In the genomic region with DNA sequence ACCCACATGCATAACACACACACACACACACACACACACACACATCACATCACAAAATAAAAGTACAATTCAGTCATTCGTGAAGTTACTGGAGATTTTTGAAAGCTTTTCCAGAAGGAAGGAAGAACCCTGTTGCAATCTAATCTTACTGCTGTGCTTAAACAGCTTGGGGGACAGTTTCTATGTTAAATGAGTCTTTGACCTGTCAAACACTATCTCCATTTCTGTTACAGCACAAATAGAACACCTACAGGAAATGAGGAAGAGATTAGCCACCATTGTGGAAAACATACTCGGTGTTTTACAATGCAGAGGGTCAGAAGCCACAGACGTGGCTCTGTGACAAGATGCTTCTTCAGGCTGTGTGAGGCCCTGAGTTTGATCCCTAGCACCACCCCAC, we compare ENCODE assay signal across 25 mouse cellular contexts.
A peak's percentile ranks its signal among the peaks of the same experiment; 100 is the strongest.
DNase-seq lines count a peak whose midpoint lies in the region; ATAC-seq and TF ChIP-seq lines count a peak whose summit lies in the region.
"Had no signal": no experiment of that assay in that cellular context is flagged by ENCODE, and none has a peak within 500 bp of the region (broad histone marks: within the 10 kb centered on the region; RNA-seq: fewer than 3 reads in every experiment).

No protein-coding gene starts in this region.

- WGBS in embryonic facial prominence, embryonic 15.5 days: 69% methylated on average over 3 of the region's 3 CpGs
- 73% methylated on average over 3 of the region's 3 CpGs for WGBS in embryonic facial prominence, embryonic 10.5 days
- WGBS in heart, embryonic 14.5 days: 15% methylated on average over 3 of the region's 3 CpGs
- 40% methylated on average over 3 of the region's 3 CpGs for WGBS in intestine, postnatal 0 days
- WGBS in intestine, embryonic 15.5 days: 58% methylated on average over 3 of the region's 3 CpGs

- no peak for ATAC-seq in embryonic facial prominence, embryonic 15.5 days (ENCODE audit: insufficient number of reproducible peaks, low FRiP score, low TSS enrichment, low read depth)
- no peak for ATAC-seq in heart, embryonic 14.5 days (ENCODE audit: insufficient number of reproducible peaks, insufficient read depth, low FRiP score, low read depth)
- ATAC-seq in intestine, postnatal 0 days: 0 out of 2 replicates have a peak, but pooled peaks have one; percentile 31
- no peak for ATAC-seq in intestine, embryonic 15.5 days
- ATAC-seq in megakaryocyte, adult 5-6 weeks (ENCODE audit: poor library complexity, severe bottlenecking): 0 out of 2 replicates have a peak, but pooled peaks have one; percentile 34
- ATAC-seq: activated CD4-positive, CD25-positive, alpha-beta regulatory T cell, adult 4 months; forebrain, embryonic 13.5 days; forebrain, embryonic 16.5 days had no signal

- no peak overlapping the region for H3K4me2 ChIP-seq in embryonic facial prominence, embryonic 15.5 days (replicated peaks)
- H3K4me2 ChIP-seq in heart, embryonic 14.5 days (ENCODE audit: low read length): no peak overlapping the region
- no peak overlapping the region for H3K4me2 ChIP-seq in intestine, postnatal 0 days (replicated peaks; ENCODE audit: low read depth)
- no peak overlapping the region for H3K4me2 ChIP-seq in intestine, embryonic 15.5 days (replicated peaks)
- H3K4me2 ChIP-seq: embryonic facial prominence, embryonic 13.5 days; forebrain, embryonic 13.5 days; hindbrain, embryonic 12.5 days; hindbrain, embryonic 15.5 days had no signal

- H3K36me3 ChIP-seq in embryonic facial prominence, embryonic 15.5 days: no peaks in the 10 kb centered on the region
- H3K36me3 ChIP-seq in embryonic facial prominence, embryonic 10.5 days (replicated peaks): no peaks in the 10 kb centered on the region
- H3K36me3 ChIP-seq in heart, embryonic 14.5 days (ENCODE audit: control insufficient read depth, insufficient read depth, low read length): peaks cover 3% of the 10 kb centered on the region; the same call in 1 of the 2 replicates
- no peaks in the 10 kb centered on the region for H3K36me3 ChIP-seq in intestine, postnatal 0 days (ENCODE audit: control insufficient read depth, insufficient read depth)
- H3K36me3 ChIP-seq in intestine, embryonic 15.5 days: no peaks in the 10 kb centered on the region
- H3K36me3 ChIP-seq: forebrain, embryonic 10.5 days; hindbrain, embryonic 12.5 days; hindbrain, embryonic 15.5 days had no signal

- no peaks in the 10 kb centered on the region for H3K27me3 ChIP-seq in embryonic facial prominence, embryonic 15.5 days
- H3K27me3 ChIP-seq in embryonic facial prominence, embryonic 10.5 days (replicated peaks; ENCODE audit: low read depth, poor library complexity, severe bottlenecking): no peaks in the 10 kb centered on the region
- no peaks in the 10 kb centered on the region for H3K27me3 ChIP-seq in heart, embryonic 14.5 days (ENCODE audit: control insufficient read depth, insufficient read depth, low read length)
- H3K27me3 ChIP-seq in intestine, postnatal 0 days (replicated peaks; ENCODE audit: control insufficient read depth, insufficient read depth, low read length): no peaks in the 10 kb centered on the region
- no peaks in the 10 kb centered on the region for H3K27me3 ChIP-seq in intestine, embryonic 15.5 days (replicated peaks)
- H3K27me3 ChIP-seq: embryonic facial prominence, embryonic 13.5 days; forebrain, embryonic 13.5 days; hindbrain, embryonic 12.5 days; hindbrain, embryonic 15.5 days had no signal

- no peak for TF ChIP-seq CTCF in intestine, postnatal 0 days (IDR thresholded peaks at IDR 0.05; ENCODE audit: low read depth)

- H3K9me3 ChIP-seq in embryonic facial prominence, embryonic 15.5 days (replicated peaks): no peaks in the 10 kb centered on the region
- H3K9me3 ChIP-seq in embryonic facial prominence, embryonic 10.5 days: no peaks in the 10 kb centered on the region
- H3K9me3 ChIP-seq in heart, embryonic 14.5 days (ENCODE audit: control insufficient read depth, low read length): no peaks in the 10 kb centered on the region
- no peaks in the 10 kb centered on the region for H3K9me3 ChIP-seq in intestine, postnatal 0 days (ENCODE audit: control insufficient read depth)
- no peaks in the 10 kb centered on the region for H3K9me3 ChIP-seq in intestine, embryonic 15.5 days
- H3K9me3 ChIP-seq: embryonic facial prominence, embryonic 13.5 days; forebrain, embryonic 10.5 days; forebrain, embryonic 13.5 days; hindbrain, embryonic 12.5 days; hindbrain, embryonic 15.5 days had no signal

- no peak for DNase-seq in embryonic facial prominence, embryonic 10.5 days (ENCODE audit: low spot score)
- no peak for DNase-seq in heart, postnatal 4 days
- no peak for DNase-seq in right cerebral cortex, postnatal 4 days
- DNase-seq: adrenal gland, adult 8-10 months; adrenal gland, postnatal 25 days; cerebellum, adult 11 months; cerebellum, adult 2 months; cerebellum, adult 9-11 months; cerebellum, postnatal 36 days; gastrocnemius, postnatal 10 days; gastrocnemius, postnatal 36 days; heart, adult 2 months; kidney, adult 2 months had no signal

- 0 out of 2 replicates have a peak overlapping the region, but pooled peaks have one; percentile 34 for H3K27ac ChIP-seq in embryonic facial prominence, embryonic 15.5 days (replicated peaks)
- no peak overlapping the region for H3K27ac ChIP-seq in embryonic facial prominence, embryonic 10.5 days (replicated peaks)
- peak overlapping the region; percentile 2 to 31; a peak in 1 of 4 replicates for H3K27ac ChIP-seq in heart, embryonic 14.5 days (replicated peaks in 1 of 2; ENCODE audit: control insufficient read depth in 1 of 2, insufficient read depth in 1 of 2, low read depth in 2 of 2, low read length in 2 of 2)
- H3K27ac ChIP-seq in intestine, postnatal 0 days (ENCODE audit: low read depth, low read length): no peak overlapping the region
- H3K27ac ChIP-seq in intestine, embryonic 15.5 days: no peak overlapping the region
- H3K27ac ChIP-seq: forebrain, embryonic 13.5 days; heart, adult 2 months; hindbrain, embryonic 12.5 days; hindbrain, embryonic 15.5 days had no signal

- no peak overlapping the region for H3K4me3 ChIP-seq in embryonic facial prominence, embryonic 15.5 days (replicated peaks)
- H3K4me3 ChIP-seq in embryonic facial prominence, embryonic 10.5 days: no peak overlapping the region
- no peak overlapping the region for H3K4me3 ChIP-seq in heart, embryonic 14.5 days (ENCODE audit: control insufficient read depth in 1 of 2, insufficient read depth in 1 of 2, low read depth in 1 of 2, low read length in 2 of 2)
- no peak overlapping the region for H3K4me3 ChIP-seq in intestine, postnatal 0 days (ENCODE audit: low read depth, low read length)
- no peak overlapping the region for H3K4me3 ChIP-seq in intestine, embryonic 15.5 days (replicated peaks)
- H3K4me3 ChIP-seq: embryonic facial prominence, embryonic 13.5 days; forebrain, embryonic 10.5 days; forebrain, embryonic 13.5 days; heart, adult 2 months; hindbrain, embryonic 12.5 days; hindbrain, embryonic 15.5 days had no signal

- no peak overlapping the region for H3K9ac ChIP-seq in embryonic facial prominence, embryonic 15.5 days
- no peak overlapping the region for H3K9ac ChIP-seq in heart, embryonic 14.5 days (ENCODE audit: low read length)
- no peak overlapping the region for H3K9ac ChIP-seq in intestine, postnatal 0 days (ENCODE audit: low read depth, low read length)
- H3K9ac ChIP-seq in intestine, embryonic 15.5 days: no peak overlapping the region
- H3K9ac ChIP-seq: embryonic facial prominence, embryonic 13.5 days; forebrain, embryonic 13.5 days; hindbrain, embryonic 12.5 days; hindbrain, embryonic 15.5 days had no signal

- peaks cover 23% of the 10 kb centered on the region for H3K4me1 ChIP-seq in embryonic facial prominence, embryonic 15.5 days
- H3K4me1 ChIP-seq in embryonic facial prominence, embryonic 10.5 days: peaks cover 28% of the 10 kb centered on the region
- H3K4me1 ChIP-seq in heart, embryonic 14.5 days (ENCODE audit: control insufficient read depth in 2 of 2, insufficient read depth in 2 of 2, low read length in 2 of 2): peaks cover 28 to 53% of the 10 kb centered on the region in 2 experiments
- H3K4me1 ChIP-seq in intestine, postnatal 0 days (replicated peaks; ENCODE audit: control insufficient read depth, insufficient read depth, low read length): peaks cover 4% of the 10 kb centered on the region; the same call in 1 of the 2 replicates
- no peaks in the 10 kb centered on the region for H3K4me1 ChIP-seq in intestine, embryonic 15.5 days (replicated peaks)
- H3K4me1 ChIP-seq: hindbrain, embryonic 15.5 days had no signal

Comparison
In these comparisons a context has a peak if more than half of its experiments do, and no peak if none do; other contexts are left out.
1. ATAC-seq: peak in intestine, postnatal 0 days (single experiment) and megakaryocyte, adult 5-6 weeks (single experiment); none in embryonic facial prominence, embryonic 15.5 days (single experiment), heart, embryonic 14.5 days (single experiment) and intestine, embryonic 15.5 days (single experiment).
2. H3K27ac ChIP-seq: peak in embryonic facial prominence, embryonic 15.5 days (single experiment) and heart, embryonic 14.5 days (2 of 2); none in embryonic facial prominence, embryonic 10.5 days (single experiment), intestine, postnatal 0 days (single experiment) and intestine, embryonic 15.5 days (single experiment).